In genomic region chr1:81886940-81887531, GRCm38 (mm10) we compare ENCODE assay signal across 29 mouse cellular contexts.
DNase-seq lines count a peak whose midpoint lies in the region; ATAC-seq and TF ChIP-seq lines count a peak whose summit lies in the region.
"Had no signal": no experiment of that assay in that cellular context is flagged by ENCODE, and none has a peak within 500 bp of the region (broad histone marks: within the 10 kb centered on the region; RNA-seq: fewer than 3 reads in every experiment).

No protein-coding gene starts in this region.

- DNase-seq in heart, adult 11 months: peak; percentile 92
- no peak for DNase-seq in heart, embryonic 10.5 days (ENCODE audit: low spot score)
- peak; percentile 4 for DNase-seq in layer of hippocampus, adult 11-12 months (ENCODE audit: low spot score)
- DNase-seq in layer of hippocampus, adult 18-20 months (ENCODE audit: low spot score in 2 of 2): no peak
- DNase-seq in lung, postnatal 0 days (ENCODE audit: low spot score): no peak
- peak; percentile 34 for DNase-seq in skeletal muscle tissue, adult 2 months (ENCODE audit: low read depth, low spot score)
- DNase-seq: adrenal gland, postnatal 10 days; cerebellum, adult 11 months; cerebellum, adult 9-10 months; cerebellum, postnatal 36 days; gastrocnemius, postnatal 25 days; kidney, adult 11 months; kidney, postnatal 14 days; layer of hippocampus, postnatal 36 days; left cerebral cortex, postnatal 4 days; liver; lung, postnatal 14 days; right cerebral cortex, adult 18-20 months had no signal

- H3K4me1 ChIP-seq in heart, embryonic 10.5 days: no peaks in the 10 kb centered on the region
- H3K4me1 ChIP-seq in lung, embryonic 16.5 days (replicated peaks; ENCODE audit: control insufficient read depth, insufficient read depth, low read length): no peaks in the 10 kb centered on the region
- no peaks in the 10 kb centered on the region for H3K4me1 ChIP-seq in lung, postnatal 0 days (ENCODE audit: insufficient read depth, low read depth, low read length)
- no peaks in the 10 kb centered on the region for H3K4me1 ChIP-seq in intestine, embryonic 15.5 days (replicated peaks)
- H3K4me1 ChIP-seq: embryonic facial prominence, embryonic 12.5 days; forebrain, embryonic 10.5 days; forebrain, embryonic 15.5 days; liver, embryonic 15.5 days; midbrain, embryonic 10.5 days; midbrain, embryonic 15.5 days had no signal

- peak; percentile 86 for ATAC-seq in lung, embryonic 16.5 days (ENCODE audit: low read depth)
- ATAC-seq in lung, postnatal 0 days: no peak
- no peak for ATAC-seq in intestine, embryonic 15.5 days
- ATAC-seq: forebrain, embryonic 15.5 days; midbrain, embryonic 15.5 days had no signal

- no peak overlapping the region for H3K4me2 ChIP-seq in lung, embryonic 16.5 days (ENCODE audit: low read depth, low read length)
- H3K4me2 ChIP-seq in lung, postnatal 0 days (replicated peaks; ENCODE audit: low read depth, low read length): no peak overlapping the region
- no peak overlapping the region for H3K4me2 ChIP-seq in intestine, embryonic 15.5 days (replicated peaks)
- H3K4me2 ChIP-seq: embryonic facial prominence, embryonic 12.5 days; forebrain, embryonic 15.5 days; hindbrain, embryonic 14.5 days; liver, embryonic 15.5 days; midbrain, embryonic 15.5 days had no signal

- no peak for TF ChIP-seq EP300 in lung, postnatal 0 days (IDR thresholded peaks at IDR 0.05)

- no peak overlapping the region for H3K4me3 ChIP-seq in heart, embryonic 10.5 days
- no peak overlapping the region for H3K4me3 ChIP-seq in lung, embryonic 16.5 days (ENCODE audit: low read length)
- H3K4me3 ChIP-seq in lung, postnatal 0 days (ENCODE audit: low read depth, low read length): no peak overlapping the region
- no peak overlapping the region for H3K4me3 ChIP-seq in intestine, embryonic 15.5 days (replicated peaks)
- H3K4me3 ChIP-seq: embryonic facial prominence, embryonic 12.5 days; forebrain, embryonic 10.5 days; forebrain, embryonic 15.5 days; heart, adult 2 months; liver, embryonic 15.5 days; midbrain, embryonic 10.5 days; midbrain, embryonic 15.5 days had no signal

- H3K9ac ChIP-seq in lung, embryonic 16.5 days (ENCODE audit: low read length): no peak overlapping the region
- H3K9ac ChIP-seq in lung, postnatal 0 days (replicated peaks; ENCODE audit: low read depth): no peak overlapping the region
- no peak overlapping the region for H3K9ac ChIP-seq in intestine, embryonic 15.5 days
- H3K9ac ChIP-seq: embryonic facial prominence, embryonic 12.5 days; forebrain, embryonic 15.5 days; hindbrain, embryonic 14.5 days; liver, embryonic 15.5 days; midbrain, embryonic 15.5 days had no signal

- H3K27ac ChIP-seq in heart, embryonic 10.5 days: no peak overlapping the region
- no peak overlapping the region for H3K27ac ChIP-seq in lung, embryonic 16.5 days (ENCODE audit: low read length)
- H3K27ac ChIP-seq in lung, postnatal 0 days (ENCODE audit: low read length): no peak overlapping the region
- H3K27ac ChIP-seq in intestine, embryonic 15.5 days: no peak overlapping the region
- H3K27ac ChIP-seq: embryonic facial prominence, embryonic 12.5 days; forebrain, embryonic 10.5 days; forebrain, embryonic 15.5 days; heart, adult 2 months; hindbrain, embryonic 14.5 days; liver, embryonic 15.5 days; midbrain, embryonic 10.5 days; midbrain, embryonic 15.5 days had no signal

- no peak for TF ChIP-seq CTCF in lung, postnatal 0 days (IDR thresholded peaks at IDR 0.05)

- no peaks in the 10 kb centered on the region for H3K9me3 ChIP-seq in heart, embryonic 10.5 days
- H3K9me3 ChIP-seq in lung, embryonic 16.5 days (ENCODE audit: control insufficient read depth, low read length): no peaks in the 10 kb centered on the region
- H3K9me3 ChIP-seq in lung, postnatal 0 days (ENCODE audit: low read length): no peaks in the 10 kb centered on the region
- H3K9me3 ChIP-seq in intestine, embryonic 15.5 days: no peaks in the 10 kb centered on the region
- H3K9me3 ChIP-seq: embryonic facial prominence, embryonic 12.5 days; forebrain, embryonic 10.5 days; forebrain, embryonic 15.5 days; liver, embryonic 15.5 days; midbrain, embryonic 10.5 days; midbrain, embryonic 15.5 days had no signal

- 65% methylated on average over 1 of the region's 1 CpGs for WGBS in heart, embryonic 10.5 days
- 29% methylated on average over 1 of the region's 1 CpGs for whole genome bisulfite sequencing in lung, embryonic 16.5 days
- 41% methylated on average over 1 of the region's 1 CpGs for WGBS in lung, postnatal 0 days
- WGBS in intestine, embryonic 15.5 days: 57% methylated on average over 1 of the region's 1 CpGs

- no peaks in the 10 kb centered on the region for H3K36me3 ChIP-seq in heart, embryonic 10.5 days
- no peaks in the 10 kb centered on the region for H3K36me3 ChIP-seq in lung, embryonic 16.5 days (ENCODE audit: control insufficient read depth, insufficient read depth, low read length)
- H3K36me3 ChIP-seq in lung, postnatal 0 days (ENCODE audit: insufficient read depth, low read length): no peaks in the 10 kb centered on the region
- no peaks in the 10 kb centered on the region for H3K36me3 ChIP-seq in intestine, embryonic 15.5 days
- H3K36me3 ChIP-seq: embryonic facial prominence, embryonic 12.5 days; forebrain, embryonic 10.5 days; forebrain, embryonic 15.5 days; G1E; liver, embryonic 15.5 days; midbrain, embryonic 10.5 days; midbrain, embryonic 15.5 days had no signal

- no peaks in the 10 kb centered on the region for H3K27me3 ChIP-seq in heart, embryonic 10.5 days (ENCODE audit: insufficient read depth, poor library complexity, severe bottlenecking)
- no peaks in the 10 kb centered on the region for H3K27me3 ChIP-seq in lung, embryonic 16.5 days (ENCODE audit: control insufficient read depth, insufficient read depth, low read depth, low read length)
- H3K27me3 ChIP-seq in lung, postnatal 0 days (replicated peaks; ENCODE audit: insufficient read depth, low read length): no peaks in the 10 kb centered on the region
- H3K27me3 ChIP-seq in intestine, embryonic 15.5 days (replicated peaks): no peaks in the 10 kb centered on the region
- H3K27me3 ChIP-seq: embryonic facial prominence, embryonic 12.5 days; forebrain, embryonic 15.5 days; liver, embryonic 15.5 days; midbrain, embryonic 15.5 days had no signal

Comparison
In these comparisons a context has a peak if more than half of its experiments do, and no peak if none do; other contexts are left out.
1. DNase-seq: peak in heart, adult 11 months (single experiment), layer of hippocampus, adult 11-12 months (single experiment) and skeletal muscle tissue, adult 2 months (single experiment); none in heart, embryonic 10.5 days (single experiment), layer of hippocampus, adult 18-20 months (0 of 2) and lung, postnatal 0 days (single experiment).